Mouse (Mus musculus) midbrain, embryonic 15.5 days (tissue): ENCODE data around the gene Cyp39a1. TPM values are rescaled to one million over a fixed set of nuclear protein-coding genes. Genes with fewer than 3 reads are reported as not detected.

Source experiments
- polyA plus RNA-seq: library from polyadenylated mRNA; unstranded; fragments of >200 nt; fragmentation: Nextera tagmentation; extraction: Ambion mirVana; gene quantifications from 2 replicates; pipeline ENCODE4 v1.2.1, GENCODE M21; 2015

Gene Cyp39a1
- polyA plus RNA-seq, 1 experiment from 2014 or later, result 8.7 TPM

Other genes with a start within 250 kb of the Cyp39a1 start
- gene Mep1a, start 164.6 kb upstream of the Cyp39a1 start, polyA plus RNA-seq, result 0.10 TPM in 1 of 2 replicates, not detected in the other
- 0.43 and 0.50 TPM in 2 replicates for gene Ankrd66, start 123.8 kb upstream of the Cyp39a1 start, polyA plus RNA-seq
- gene Pla2g7, start 99.3 kb upstream of the Cyp39a1 start, polyA plus RNA-seq, result 14.5 and 22.4 TPM in 2 replicates
- gene Tdrd6, start 37.1 kb upstream of the Cyp39a1 start, polyA plus RNA-seq, result 0.60 and 0.70 TPM in 2 replicates
- 124 and 140 TPM in 2 replicates for gene Slc25a27, start 211 bp upstream of the Cyp39a1 start, polyA plus RNA-seq
- gene Rcan2, start 133.9 kb downstream of the Cyp39a1 start, polyA plus RNA-seq, result 118 and 128 TPM in 2 replicates